Mouse (Mus musculus) small intestine, adult 2 months (tissue): Measurements from ENCODE around the gene Ginm1. TPM values are rescaled to one million over a fixed set of nuclear protein-coding genes. Genes with fewer than 3 reads are reported as not detected.

ENCODE experiments used
- H3K27ac ChIP-seq: fragments of 200-500 bp; 2 replicates; pipeline ENCODE4 v1.5.1; 2012; ENCODE audit warnings: low read depth, low read length, control low read depth, inconsistent platforms; ENCODE audit not compliant: insufficient read depth
- H3K27me3 ChIP-seq: fragments of 200-500 bp; 2 replicates; pipeline ENCODE4 v1.6.1; 2012; ENCODE audit warnings: mild to moderate bottlenecking, moderate library complexity, low read length, inconsistent platforms; ENCODE audit not compliant: control insufficient read depth, insufficient read depth
- H3K36me3 ChIP-seq: fragments of 200-500 bp; 2 replicates; pipeline ENCODE4 v1.6.1; 2012; ENCODE audit warnings: mild to moderate bottlenecking, low read length, control low read depth, inconsistent platforms; ENCODE audit not compliant: control insufficient read depth, insufficient read depth
- H3K4me1 ChIP-seq: fragments of 200-500 bp; 2 replicates; pipeline ENCODE4 v1.6.1; 2012; ENCODE audit warnings: low read length, inconsistent platforms, mixed read lengths; ENCODE audit not compliant: control insufficient read depth, insufficient read depth, insufficient read length
- H3K4me3 ChIP-seq: fragments of 200-500 bp; 2 replicates; pipeline ENCODE4 v1.5.1; 2012; ENCODE audit warnings: low read depth, mild to moderate bottlenecking, control low read depth, inconsistent platforms, low read length, moderate library complexity
- CTCF ChIP-seq: fragments of 200-500 bp; IDR thresholded peaks from 2 replicates; pipeline ENCODE4 v1.5.1; 2012; ENCODE audit warnings: low read depth, mild to moderate bottlenecking, control low read depth, inconsistent platforms, low read length, moderate library complexity, mixed read lengths; ENCODE audit not compliant: insufficient replicate concordance, insufficient read length; ENCODE audit errors: extremely low read depth
- POLR2A ChIP-seq: fragments of 200-500 bp; IDR thresholded peaks from 2 replicates; pipeline ENCODE4 v1.6.1; 2012; ENCODE audit warnings: low read depth, mild to moderate bottlenecking, control low read depth, inconsistent platforms, low read length, moderate library complexity
- WGBS: fragments of 180-500 bp; shearing (Covaris S2); methylation state at CpG from one replicate; pipeline ENCODE4 v1.1.7; 2018; 5-methylcytosine and 5-hydroxymethylcytosine counted together
- polyA plus RNA-seq: library from polyadenylated mRNA; depleted of rRNA; stranded (reverse); fragments of >200 nt; gene quantifications from 2 replicates; pipeline ENCODE4 v1.2.3, GENCODE M21; 2012

Ginm1 gene
- polyA plus RNA-seq, 1 experiment, result 11.6 TPM

- H3K27me3 ChIP-seq, result no peaks in the 10 kb centered on the region
- no peak overlapping the region for H3K4me3 ChIP-seq
- TF ChIP-seq POLR2A (no peak), CTCF (peak; percentile 16; the same call in 1 of the 2 replicates)
- H3K27ac ChIP-seq, result no peak overlapping the region
- peaks cover 52% of the 10 kb centered on the region for H3K36me3 ChIP-seq
- H3K4me1 ChIP-seq, result no peaks in the 10 kb centered on the region
- WGBS, result 45% methylated on average over 2 of the region's 2 CpGs
Measured at GRCm38 (mm10) chr10:7809937-7810336, 17.3 kb upstream of the Ginm1 start.

GRCm38 (mm10) chr10:7802519-7803140, 10.0 kb upstream of the Ginm1 start:
- H3K27ac ChIP-seq, result no peak overlapping the region
- TF ChIP-seq CTCF, result no peak
- TF ChIP-seq POLR2A, result no peak
- H3K36me3 ChIP-seq, result peaks cover 57% of the 10 kb centered on the region
- H3K4me3 ChIP-seq, result no peak overlapping the region
- H3K27me3 ChIP-seq, result no peaks in the 10 kb centered on the region
- H3K4me1 ChIP-seq, result no peaks in the 10 kb centered on the region
- whole genome bisulfite sequencing, result 78% methylated on average over 2 of the region's 2 CpGs

GRCm38 (mm10) chr10:7801258-7801657, 8.6 kb upstream of the Ginm1 start:
- WGBS, result 77% methylated on average over 3 of the region's 3 CpGs
- H3K27me3 ChIP-seq, result no peaks in the 10 kb centered on the region
- H3K36me3 ChIP-seq, result peaks cover 59% of the 10 kb centered on the region
- no peak overlapping the region for H3K4me3 ChIP-seq
- TF ChIP-seq POLR2A, result no peak
- no peak for TF ChIP-seq CTCF
- H3K27ac ChIP-seq, result no peak overlapping the region
- no peaks in the 10 kb centered on the region for H3K4me1 ChIP-seq

- peaks cover 4% of the 10 kb centered on the region; the same call in 1 of the 2 replicates for H3K4me1 ChIP-seq
- peak overlapping the region; percentile 12; the same call in 1 of the 2 replicates for H3K27ac ChIP-seq
- 2% methylated on average over 10 of the region's 10 CpGs for WGBS
- TF ChIP-seq POLR2A (no peak), CTCF (no peak)
- no peaks in the 10 kb centered on the region for H3K27me3 ChIP-seq
- peaks cover 15% of the 10 kb centered on the region for H3K36me3 ChIP-seq
- peak overlapping the region; percentile 76 for H3K4me3 ChIP-seq
Measured at GRCm38 (mm10) chr10:7792254-7792750, 322 bp downstream of the Ginm1 start.

- H3K27me3 ChIP-seq, result no peaks in the 10 kb centered on the region
- TF ChIP-seq POLR2A (no peak), CTCF (no peak)
- peaks cover 4% of the 10 kb centered on the region; the same call in 1 of the 2 replicates for H3K36me3 ChIP-seq
- no peak overlapping the region for H3K27ac ChIP-seq
- 29% methylated on average over 2 of the region's 2 CpGs for WGBS
- no peak overlapping the region for H3K4me3 ChIP-seq
- H3K4me1 ChIP-seq, result peaks cover 2% of the 10 kb centered on the region; the same call in 1 of the 2 replicates
Measured at GRCm38 (mm10) chr10:7787319-7787718, 5.3 kb downstream of the Ginm1 start.

- TF ChIP-seq POLR2A, result no peak
- no peak for TF ChIP-seq CTCF
- no peaks in the 10 kb centered on the region for H3K27me3 ChIP-seq
- peaks cover 5% of the 10 kb centered on the region; the same call in 1 of the 2 replicates for H3K36me3 ChIP-seq
- H3K4me3 ChIP-seq, result peak overlapping the region; percentile 31; the same call in 1 of the 2 replicates
- peaks cover 2% of the 10 kb centered on the region for H3K4me1 ChIP-seq
- H3K27ac ChIP-seq, result no peak overlapping the region
- 43% methylated on average over 3 of the region's 3 CpGs for WGBS
Measured at GRCm38 (mm10) chr10:7781214-7781613, 11.4 kb downstream of the Ginm1 start.

GRCm38 (mm10) chr10:7780238-7781176, 12.1 kb downstream of the Ginm1 start:
- 0 out of 2 replicates have a peak overlapping the region, but pooled peaks have one; percentile 29 for H3K27ac ChIP-seq

More at GRCm38 (mm10) chr10:7780238-7781176, 12.1 kb downstream of the Ginm1 start:
- Histone ChIP-seq H3K4me1 (peaks cover 2% of the 10 kb centered on the region; the same call in 1 of the 2 replicates), H3K4me3 (peak overlapping the region; percentile 99), H3K36me3 (peaks cover 9% of the 10 kb centered on the region), H3K27me3 (no peaks in the 10 kb centered on the region)
- WGBS, result under 1% methylated on average over 77 of the region's 77 CpGs
- TF ChIP-seq CTCF (no peak), POLR2A (peak; percentile 65)
